Mouse (Mus musculus) gonadal fat pad, adult 2 months (tissue): ENCODE measurements around the gene Olfr1202. TPM values are rescaled to one million over a fixed set of nuclear protein-coding genes. Genes with fewer than 3 reads are reported as not detected.

Source experiments
- DNase-seq: peaks from one replicate; pipeline ENCODE4 v3.0.0-alpha.2; 2012; ENCODE audit warnings: low read depth
- polyA plus RNA-seq: library from polyadenylated mRNA; depleted of rRNA; stranded (reverse); fragments of >200 nt; gene quantifications from 2 replicates; pipeline ENCODE4 v1.2.3, GENCODE M21; 2012; rRNA removed

Olfr1202 gene
- not detected in 2 replicates for polyA plus RNA-seq

- DNase-seq, result no peak
Observed at GRCm38 (mm10) chr2:88814196-88814595, at the start of gene Olfr1202. Gene Olfr1202, plus strand, starts transcription at chr2:88814496.

- no peak for DNase-seq
Observed at GRCm38 (mm10) chr2:88770388-88770787, 43.9 kb upstream of the Olfr1202 start, which contains the start of gene Olfr1200. Gene Olfr1200, minus strand, starts transcription at chr2:88770488.

DNA sequence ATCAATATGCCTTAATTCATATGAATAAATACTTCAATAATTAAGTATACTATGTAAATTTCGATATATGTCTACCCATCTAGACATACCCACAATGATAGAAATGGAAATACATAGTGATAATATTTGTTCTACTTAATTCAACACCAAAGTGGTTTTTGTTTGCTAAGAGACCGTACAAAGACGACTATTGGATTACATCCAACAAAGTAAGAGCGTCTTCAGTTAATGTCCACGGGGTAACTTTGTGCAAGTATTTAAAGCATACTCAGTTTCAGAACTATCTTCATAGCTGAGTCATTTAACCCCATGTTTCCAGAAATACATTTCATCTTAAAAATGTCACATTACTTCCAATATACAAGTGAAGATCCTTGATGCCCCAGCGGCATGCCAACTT lies 21.6 kb upstream of the Olfr1202 start, which contains the start of gene Olfr1201:
Olfr1201 (plus strand) TSS at position 301 of the 400 bp plus-strand sequence.
- DNase-seq, result no peak

GRCm38 (mm10) chr2:88829437-88829836 lies 15.1 kb downstream of the Olfr1202 start, which contains the start of gene Olfr1205:
Gene Olfr1205, plus strand, starts transcription at chr2:88829737.
- DNase-seq, result no peak

DNA sequence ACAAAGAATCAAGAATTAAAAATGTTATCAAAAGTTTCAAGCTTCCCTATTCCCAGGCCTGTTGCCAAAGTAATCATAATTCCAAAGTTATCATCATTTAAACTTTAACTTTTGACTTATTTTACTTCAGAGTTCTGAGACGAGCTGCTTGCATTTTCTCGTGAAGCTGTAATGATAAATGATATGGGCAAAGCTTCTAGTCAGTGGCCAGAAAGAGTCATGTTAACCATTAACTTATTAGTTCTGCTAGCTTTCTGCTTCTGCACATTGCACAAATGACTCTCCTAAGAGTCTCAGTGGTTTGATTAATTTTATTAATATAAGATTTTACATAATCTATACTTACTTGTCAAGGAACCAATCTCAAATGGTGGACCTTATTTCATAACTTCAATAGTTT lies 24.2 kb downstream of the Olfr1202 start:
- no peak for DNase-seq

DNA sequence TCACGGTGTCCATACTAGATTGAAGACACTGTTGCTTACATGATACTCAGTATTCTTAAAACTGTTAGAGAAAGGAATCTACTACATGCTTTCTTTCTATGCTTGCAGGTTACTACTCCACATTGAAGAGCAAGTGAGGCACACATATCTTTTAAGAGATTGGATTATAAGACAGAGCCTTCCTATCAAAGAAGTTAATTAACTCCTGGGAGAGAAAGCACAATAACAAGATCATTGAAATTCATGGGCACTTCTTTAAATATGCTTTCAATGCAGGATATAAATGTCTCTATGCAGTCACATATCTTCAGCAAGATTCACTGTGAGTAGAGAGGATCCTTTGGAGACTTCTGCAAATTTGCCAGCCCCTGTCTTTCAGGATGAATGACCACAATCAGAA lies 34.7 kb downstream of the Olfr1202 start, which contains the start of gene Olfr1204:
Olfr1204 (plus strand) TSS at position 301 of the 400 bp plus-strand sequence.
- no peak for DNase-seq

- DNase-seq, result no peak
Observed at GRCm38 (mm10) chr2:88862931-88863330, 48.6 kb downstream of the Olfr1202 start, which contains the start of gene Olfr1206. Gene Olfr1206, plus strand, starts transcription at chr2:88863231.

Other genes starting within 250 kb of the Olfr1202 start
- gene Olfr1189, start 228.0 kb upstream of the Olfr1202 start, polyA plus RNA-seq, result not detected in 2 replicates
- gene Olfr1191-ps1, start 174.0 kb upstream of the Olfr1202 start, polyA plus RNA-seq, result not detected in 2 replicates
- gene Olfr1192-ps1, start 166.0 kb upstream of the Olfr1202 start, polyA plus RNA-seq, result not detected in 2 replicates
- gene Olfr1193, start 138.9 kb upstream of the Olfr1202 start, polyA plus RNA-seq, result not detected in 2 replicates
- gene Olfr1195, start 125.3 kb upstream of the Olfr1202 start, polyA plus RNA-seq, result not detected in 2 replicates
- gene Olfr1196, start 109.9 kb upstream of the Olfr1202 start, polyA plus RNA-seq, result not detected in 2 replicates
- gene Olfr1197, start 82.1 kb upstream of the Olfr1202 start, polyA plus RNA-seq, result not detected in 2 replicates
- gene Olfr1198, start 63.1 kb upstream of the Olfr1202 start, polyA plus RNA-seq, result not detected in 2 replicates
- not detected in 2 replicates for gene Olfr1199, start 54.0 kb upstream of the Olfr1202 start, polyA plus RNA-seq
- gene Olfr1200, start 44.0 kb upstream of the Olfr1202 start, polyA plus RNA-seq, result not detected in 2 replicates
- not detected in 2 replicates for gene Olfr1201, start 21.5 kb upstream of the Olfr1202 start, polyA plus RNA-seq
- not detected in 2 replicates for gene Olfr1205, start 15.2 kb downstream of the Olfr1202 start, polyA plus RNA-seq
- not detected in 2 replicates for gene Olfr1204, start 34.8 kb downstream of the Olfr1202 start, polyA plus RNA-seq
- gene Olfr1206, start 48.7 kb downstream of the Olfr1202 start, polyA plus RNA-seq, result not detected in 2 replicates
- gene Olfr1208, start 87.8 kb downstream of the Olfr1202 start, polyA plus RNA-seq, result not detected in 2 replicates
- gene Olfr1209, start 100.7 kb downstream of the Olfr1202 start, polyA plus RNA-seq, result not detected in 2 replicates
- gene Olfr1211, start 123.6 kb downstream of the Olfr1202 start, polyA plus RNA-seq, result not detected in 2 replicates
- gene Olfr1212, start 139.5 kb downstream of the Olfr1202 start, polyA plus RNA-seq, result not detected in 2 replicates
- not detected in 2 replicates for gene Gm13762, start 165.8 kb downstream of the Olfr1202 start, polyA plus RNA-seq
- gene Olfr1214, start 178.2 kb downstream of the Olfr1202 start, polyA plus RNA-seq, result not detected in 2 replicates
- not detected in 2 replicates for gene Olfr1215, start 192.5 kb downstream of the Olfr1202 start, polyA plus RNA-seq
- not detected in 2 replicates for gene Olfr1216, start 203.8 kb downstream of the Olfr1202 start, polyA plus RNA-seq
- gene Olfr1217, start 217.6 kb downstream of the Olfr1202 start, polyA plus RNA-seq, result not detected in 2 replicates
- not detected in 2 replicates for gene Olfr1218, start 246.7 kb downstream of the Olfr1202 start, polyA plus RNA-seq